Mouse (Mus musculus) heart, embryonic 13.5 days (tissue): ENCODE results near the gene Cnot1. TPM values are rescaled to one million over a fixed set of nuclear protein-coding genes. Genes with fewer than 3 reads are reported as not detected.
A peak's percentile ranks its signal among the peaks of the same experiment; 100 is the strongest.

Source experiments
- ATAC-seq: fragments of 200-750 bp; cut with Nextera tagmentation; 2 replicates; pipeline ENCODE4 v1.8.0; 2017; ENCODE audit warnings: moderate TSS enrichment; ENCODE audit not compliant: insufficient number of reproducible peaks, low FRiP score, low TSS enrichment; ENCODE audit errors: extremely low read depth
- H3K27ac ChIP-seq: fragments of 300-500 bp; sonication (generic); replicated peaks from 2 replicates; pipeline ENCODE4 v1.5.1; 2015; ENCODE audit warnings: moderate library complexity, mild to moderate bottlenecking, inconsistent platforms
- H3K27me3 ChIP-seq: fragments of 300-500 bp; sonication (generic); replicated peaks from 2 replicates; pipeline ENCODE4 v1.6.1; 2015; ENCODE audit warnings: mild to moderate bottlenecking, inconsistent platforms
- H3K36me3 ChIP-seq: fragments of 300-500 bp; sonication (generic); 2 replicates; pipeline ENCODE4 v1.6.1; 2015; ENCODE audit warnings: mild to moderate bottlenecking, inconsistent platforms
- H3K4me1 ChIP-seq: fragments of 300-500 bp; sonication (generic); 2 replicates; pipeline ENCODE4 v1.6.1; 2015; ENCODE audit warnings: inconsistent platforms
- H3K4me2 ChIP-seq: fragments of 300-500 bp; sonication (generic); 2 replicates; pipeline ENCODE4 v1.6.1; 2015; ENCODE audit warnings: inconsistent platforms, mild to moderate bottlenecking, moderate library complexity
- H3K4me3 ChIP-seq: fragments of 300-500 bp; sonication (generic); 2 replicates; pipeline ENCODE4 v1.5.1; 2015; ENCODE audit warnings: moderate library complexity, mild to moderate bottlenecking, inconsistent platforms
- H3K9ac ChIP-seq: fragments of 300-500 bp; sonication (generic); 2 replicates; pipeline ENCODE4 v1.6.1; 2015; ENCODE audit warnings: inconsistent platforms, mild to moderate bottlenecking, moderate library complexity
- H3K9me3 ChIP-seq: fragments of 300-500 bp; sonication (generic); 2 replicates; pipeline ENCODE4 v1.6.1; 2016; ENCODE audit warnings: inconsistent platforms
- WGBS: fragments of 180-500 bp; shearing (Covaris S2); methylation state at CpG from one replicate; pipeline ENCODE4 v1.1.7; 2015; ENCODE audit warnings: mixed read lengths; 5-methylcytosine and 5-hydroxymethylcytosine counted together
- polyA plus RNA-seq: library from polyadenylated mRNA; unstranded; fragments of >200 nt; fragmentation: Nextera tagmentation; extraction: Ambion mirVana; gene quantifications from 2 replicates; pipeline ENCODE4 v1.2.1, GENCODE M21; 2015

The Cnot1 gene
- 42.8 and 47.4 TPM in 2 replicates for polyA plus RNA-seq

- H3K9me3 ChIP-seq = no peaks in the 10 kb centered on the region
- peak within 1 kb of the TSS; percentile 98 for H3K27ac ChIP-seq
- peaks cover 19% of the 10 kb centered on the region for H3K36me3 ChIP-seq
- H3K9ac ChIP-seq = peak within 1 kb of the TSS; percentile 99
- H3K4me1 ChIP-seq = peaks cover 76% of the 10 kb centered on the region
- no peaks in the 10 kb centered on the region for H3K27me3 ChIP-seq
- peak within 1 kb of the TSS; percentile 98 for H3K4me2 ChIP-seq
- H3K4me3 ChIP-seq = peak within 1 kb of the TSS; percentile 97
- peak; percentile 86 for ATAC-seq
- under 1% methylated on average over 44 of the region's 44 CpGs for WGBS
Measured at GRCm38 (mm10) chr8:95807331-95807843, at the start of gene Cnot1. Cnot1 (minus strand) TSS chr8:95807464.

DNA sequence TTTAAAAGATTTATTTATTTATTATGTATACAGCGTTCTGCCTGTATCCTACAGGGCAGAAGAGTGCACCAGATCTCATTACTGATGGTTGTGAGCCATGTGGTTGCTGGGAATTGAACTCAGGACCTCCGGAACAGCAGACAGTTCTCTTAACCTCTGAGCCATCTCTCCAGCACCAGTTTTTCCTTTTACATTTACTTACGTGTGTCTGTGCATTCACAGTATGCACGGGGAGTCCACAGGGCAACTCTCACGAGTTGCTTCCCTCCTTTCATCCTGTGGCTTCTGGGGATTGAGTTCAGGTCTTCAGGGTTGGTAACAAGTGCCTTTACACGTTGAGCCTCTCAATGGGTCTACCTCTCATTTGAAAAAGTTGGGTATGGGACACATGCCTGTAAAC is 46.9 kb upstream of the Cnot1 start:
- H3K4me2 ChIP-seq = no peak overlapping the region
- no peak overlapping the region for H3K9ac ChIP-seq
- no peak overlapping the region for H3K27ac ChIP-seq
- H3K9me3 ChIP-seq = no peaks in the 10 kb centered on the region
- H3K4me3 ChIP-seq = no peak overlapping the region
- peaks cover 16% of the 10 kb centered on the region for H3K4me1 ChIP-seq
- H3K27me3 ChIP-seq = no peaks in the 10 kb centered on the region
- ATAC-seq = no peak
- H3K36me3 ChIP-seq = no peaks in the 10 kb centered on the region
- WGBS = 74% methylated on average over 6 of the region's 6 CpGs

DNA sequence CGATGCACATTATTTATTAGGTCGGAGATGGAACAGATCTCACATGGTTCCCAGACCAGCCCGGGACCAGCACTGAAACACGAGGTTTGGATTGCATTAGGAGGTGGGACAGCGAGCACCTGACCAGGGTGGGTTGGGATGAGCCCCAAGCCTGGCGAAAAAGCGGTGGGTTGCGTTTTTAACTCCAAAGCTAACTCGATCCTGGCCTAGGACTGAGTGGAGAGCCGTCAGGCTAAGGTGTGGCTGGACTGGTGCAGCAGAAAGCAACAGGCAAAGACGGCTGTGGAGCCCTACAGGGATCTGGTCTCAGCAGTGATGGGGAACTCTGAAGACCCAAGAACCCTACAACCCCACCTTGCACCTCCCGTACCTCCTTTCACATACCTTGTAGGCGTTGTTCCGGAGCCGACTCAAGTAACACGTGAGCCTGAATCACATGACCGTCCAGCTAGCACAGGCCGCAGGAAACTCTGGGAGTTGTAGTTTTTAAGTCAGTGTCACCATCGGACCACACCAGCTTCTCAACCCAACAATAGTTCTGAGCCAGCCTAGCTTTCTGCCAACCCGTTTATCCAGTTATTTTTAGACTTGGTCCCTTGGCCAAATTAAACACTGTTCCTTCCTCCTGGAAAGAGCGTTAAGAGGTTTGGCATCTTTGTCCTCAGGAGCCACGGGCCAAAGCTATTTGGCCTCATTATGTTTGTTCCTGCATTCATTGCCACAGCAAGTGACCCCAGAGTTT is 46.0 kb upstream of the Cnot1 start, which contains the start of gene Slc38a7:
Gene Slc38a7, minus strand, starts transcription at position 438 of the 742 bp plus-strand sequence.
- H3K4me3 ChIP-seq = peak within 1 kb of the TSS; percentile 82
- H3K27me3 ChIP-seq = no peaks in the 10 kb centered on the region
- H3K9ac ChIP-seq = peak within 1 kb of the TSS; percentile 89
- ATAC-seq = peak; percentile 87
- peak within 1 kb of the TSS; percentile 28 for H3K27ac ChIP-seq
- H3K36me3 ChIP-seq = peaks cover 2% of the 10 kb centered on the region
- H3K4me2 ChIP-seq = peak within 1 kb of the TSS; percentile 90
- 13% methylated on average over 22 of the region's 22 CpGs for whole genome bisulfite sequencing
- no peaks in the 10 kb centered on the region for H3K9me3 ChIP-seq
- peaks cover 16% of the 10 kb centered on the region for H3K4me1 ChIP-seq

GRCm38 (mm10) chr8:95852290-95852689 is 45.0 kb upstream of the Cnot1 start:
- no peak for ATAC-seq
- H3K36me3 ChIP-seq = peaks cover 7% of the 10 kb centered on the region
- peaks cover 16% of the 10 kb centered on the region for H3K4me1 ChIP-seq
- H3K27ac ChIP-seq = no peak overlapping the region
- WGBS = 58% methylated on average over 4 of the region's 4 CpGs
- no peaks in the 10 kb centered on the region for H3K9me3 ChIP-seq
- peak overlapping the region; percentile 89 for H3K9ac ChIP-seq
- no peaks in the 10 kb centered on the region for H3K27me3 ChIP-seq
- peak overlapping the region; percentile 82 for H3K4me3 ChIP-seq
- H3K4me2 ChIP-seq = peak overlapping the region; percentile 90

DNA sequence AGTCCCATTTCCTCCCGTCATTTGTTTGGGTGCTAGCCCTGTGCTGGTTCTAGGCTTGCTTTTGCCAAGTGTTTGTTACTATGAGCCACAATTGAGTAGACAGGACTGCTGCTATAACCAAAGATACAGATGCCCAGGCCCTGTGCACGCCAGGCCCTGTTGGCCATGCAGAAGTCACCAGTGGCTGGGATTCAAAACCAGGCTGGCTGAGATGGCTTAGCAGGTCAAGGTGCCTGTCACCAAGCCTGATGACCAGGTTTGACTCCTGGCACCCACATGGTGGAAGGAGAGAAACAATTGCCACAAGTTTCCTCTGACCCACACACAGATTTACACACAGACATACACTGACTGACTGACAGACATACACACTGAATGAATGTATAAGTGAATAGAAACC is 43.1 kb upstream of the Cnot1 start:
- H3K4me2 ChIP-seq = no peak overlapping the region
- H3K36me3 ChIP-seq = peaks cover 22% of the 10 kb centered on the region
- ATAC-seq = no peak
- WGBS = 90% methylated on average over 2 of the region's 2 CpGs
- H3K4me1 ChIP-seq = peaks cover 23% of the 10 kb centered on the region
- no peak overlapping the region for H3K27ac ChIP-seq
- H3K9me3 ChIP-seq = no peaks in the 10 kb centered on the region
- H3K27me3 ChIP-seq = no peaks in the 10 kb centered on the region
- no peak overlapping the region for H3K9ac ChIP-seq
- no peak overlapping the region for H3K4me3 ChIP-seq

DNA sequence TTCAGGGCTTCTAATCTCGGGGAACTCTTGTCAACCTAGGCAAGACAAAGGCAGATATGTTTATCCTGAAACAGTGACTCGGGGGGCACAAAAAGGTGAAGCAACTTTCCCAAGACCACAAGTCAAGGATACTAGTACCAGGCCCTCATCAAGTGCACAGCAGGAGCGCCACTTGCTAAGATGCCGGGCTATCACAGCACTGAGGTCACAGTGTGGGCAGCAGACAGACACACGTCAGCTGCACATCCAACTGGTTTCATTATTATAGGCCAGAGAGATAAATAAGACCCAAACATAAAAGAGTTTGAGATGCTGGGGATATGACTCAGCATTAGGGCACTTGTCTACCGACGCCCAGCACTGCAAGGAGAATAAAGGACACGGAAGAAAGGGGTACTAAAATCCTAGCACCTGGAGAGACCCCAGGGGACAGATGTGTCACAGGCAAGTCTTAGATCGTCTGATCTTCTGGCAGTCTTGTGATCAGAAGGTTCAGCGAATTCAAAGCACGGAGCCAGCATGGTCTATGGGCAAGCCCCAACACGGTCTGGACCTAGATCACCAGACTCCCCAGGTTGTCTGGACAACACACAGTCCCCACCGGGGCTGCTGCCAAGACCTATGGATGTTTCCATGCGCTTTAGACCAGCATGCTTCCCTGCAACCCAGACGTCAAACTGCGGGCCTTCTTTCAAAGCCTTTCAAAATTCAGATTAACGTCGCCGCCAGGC is 41.6 kb upstream of the Cnot1 start:
- H3K4me3 ChIP-seq = no peak overlapping the region
- H3K9me3 ChIP-seq = no peaks in the 10 kb centered on the region
- H3K27me3 ChIP-seq = no peaks in the 10 kb centered on the region
- H3K27ac ChIP-seq = no peak overlapping the region
- no peak overlapping the region for H3K4me2 ChIP-seq
- H3K4me1 ChIP-seq = peaks cover 25% of the 10 kb centered on the region
- no peak overlapping the region for H3K9ac ChIP-seq
- peaks cover 36% of the 10 kb centered on the region for H3K36me3 ChIP-seq
- 83% methylated on average over 19 of the region's 19 CpGs for WGBS
- ATAC-seq = no peak

- Histone ChIP-seq H3K27ac (no peak overlapping the region), H3K27me3 (no peaks in the 10 kb centered on the region), H3K4me1 (peaks cover 21% of the 10 kb centered on the region), H3K4me3 (no peak overlapping the region), H3K4me2 (no peak overlapping the region; the same call in 1 of the 2 replicates), H3K9ac (no peak overlapping the region), H3K9me3 (no peaks in the 10 kb centered on the region), H3K36me3 (peaks cover 44% of the 10 kb centered on the region)
- no peak for ATAC-seq
- WGBS = 69% methylated on average over 24 of the region's 24 CpGs
Measured at GRCm38 (mm10) chr8:95848061-95848551, 40.8 kb upstream of the Cnot1 start.

DNA sequence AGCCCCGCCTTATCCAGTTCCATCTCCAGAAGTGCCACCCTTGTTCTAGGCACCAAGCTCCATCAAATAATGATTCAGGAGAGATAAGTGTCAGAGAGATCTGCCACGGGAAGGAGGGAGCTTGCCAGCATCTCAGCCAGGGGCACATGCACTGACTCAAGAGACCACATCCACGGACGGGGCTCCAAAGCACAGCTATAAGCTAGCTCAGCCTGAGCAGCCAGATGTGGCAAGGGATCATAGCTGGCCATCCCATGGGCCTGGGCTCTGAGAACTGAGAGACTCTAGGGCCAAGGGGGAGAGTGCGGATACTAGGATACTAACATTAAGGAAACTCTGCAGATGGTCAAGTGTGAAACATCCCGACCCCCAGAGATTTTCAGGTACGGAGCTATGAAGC is 37.8 kb upstream of the Cnot1 start:
- H3K36me3 ChIP-seq = peaks cover 73% of the 10 kb centered on the region
- WGBS = 78% methylated on average over 7 of the region's 7 CpGs

DNA sequence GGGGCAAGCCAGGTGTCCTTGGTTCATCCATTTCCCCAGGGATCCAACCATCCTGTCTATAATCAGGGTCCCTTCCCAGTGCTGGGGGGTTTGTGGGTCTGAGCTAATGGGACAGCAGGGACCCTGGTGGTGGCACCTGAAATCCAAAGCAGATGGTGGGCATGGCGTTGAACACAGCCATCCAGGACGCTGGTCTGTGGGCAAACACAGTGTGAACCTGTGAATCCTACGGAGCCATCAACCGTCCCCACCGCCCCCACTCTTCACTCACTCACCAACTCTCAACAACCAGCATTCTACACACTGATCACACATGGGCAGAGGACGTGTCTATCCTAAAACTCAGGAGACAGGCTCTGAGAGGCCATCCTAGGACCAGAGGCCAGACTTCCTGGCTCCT is 36.7 kb upstream of the Cnot1 start:
- WGBS = 85% methylated on average over 6 of the region's 6 CpGs

More for the DNA sequence above, 37.8 kb upstream of the Cnot1 start:
- Histone ChIP-seq H3K4me2 (no peak overlapping the region), H3K27ac (no peak overlapping the region), H3K4me1 (peaks cover 9% of the 10 kb centered on the region), H3K9me3 (no peaks in the 10 kb centered on the region), H3K27me3 (no peaks in the 10 kb centered on the region), H3K9ac (no peak overlapping the region), H3K4me3 (no peak overlapping the region)
- no peak for ATAC-seq

GRCm38 (mm10) chr8:95841436-95841835 is 34.2 kb upstream of the Cnot1 start:
- H3K36me3 ChIP-seq = peaks cover 85% of the 10 kb centered on the region
- H3K4me3 ChIP-seq = no peak overlapping the region
- no peak overlapping the region for H3K9ac ChIP-seq
- 85% methylated on average over 15 of the region's 15 CpGs for WGBS
- H3K27me3 ChIP-seq = no peaks in the 10 kb centered on the region
- H3K27ac ChIP-seq = no peak overlapping the region
- no peak overlapping the region for H3K4me2 ChIP-seq
- peaks cover 9% of the 10 kb centered on the region for H3K4me1 ChIP-seq
- H3K9me3 ChIP-seq = no peaks in the 10 kb centered on the region
- no peak for ATAC-seq

More for the DNA sequence above, 36.7 kb upstream of the Cnot1 start:
- H3K4me2 ChIP-seq = no peak overlapping the region
- no peaks in the 10 kb centered on the region for H3K9me3 ChIP-seq
- H3K27me3 ChIP-seq = no peaks in the 10 kb centered on the region
- peaks cover 83% of the 10 kb centered on the region for H3K36me3 ChIP-seq
- H3K4me1 ChIP-seq = peaks cover 9% of the 10 kb centered on the region
- ATAC-seq = no peak
- H3K9ac ChIP-seq = no peak overlapping the region
- H3K4me3 ChIP-seq = no peak overlapping the region
- H3K27ac ChIP-seq = no peak overlapping the region

- Histone ChIP-seq H3K9ac (no peak overlapping the region), H3K4me3 (no peak overlapping the region), H3K4me2 (no peak overlapping the region), H3K27ac (no peak overlapping the region), H3K27me3 (no peaks in the 10 kb centered on the region), H3K4me1 (no peaks in the 10 kb centered on the region), H3K36me3 (peaks cover 68% of the 10 kb centered on the region), H3K9me3 (no peaks in the 10 kb centered on the region)
- WGBS = 97% methylated on average over 4 of the region's 4 CpGs
- no peak for ATAC-seq
Measured at GRCm38 (mm10) chr8:95839289-95839688, 32.0 kb upstream of the Cnot1 start.
